Comparison of ENCODE assay signal across 22 mouse cellular contexts in genomic region chr19:37088043-37088748, GRCm38 (mm10).
"Had no signal": no experiment of that assay in that cellular context is flagged by ENCODE, and none has a peak within 500 bp of the region (broad histone marks: within the 10 kb centered on the region; RNA-seq: fewer than 3 reads in every experiment).

No protein-coding gene starts in this region.

- H3K27me3 ChIP-seq: limb, embryonic 12.5 days; limb, embryonic 15.5 days; midbrain, embryonic 12.5 days; neural tube, embryonic 12.5 days; stomach, embryonic 15.5 days had no signal

- H3K27ac ChIP-seq: kidney, postnatal 0 days; limb, embryonic 12.5 days; limb, embryonic 15.5 days; liver, embryonic 14.5 days; macrophage; midbrain, embryonic 12.5 days; neural tube, embryonic 12.5 days; stomach, embryonic 15.5 days had no signal

- H3K9ac ChIP-seq: limb, embryonic 12.5 days; limb, embryonic 15.5 days; liver, embryonic 14.5 days; liver, postnatal 0 days; lung, embryonic 14.5 days; midbrain, embryonic 12.5 days; neural tube, embryonic 12.5 days; stomach, embryonic 15.5 days had no signal

- H3K4me1 ChIP-seq: limb, embryonic 12.5 days; limb, embryonic 15.5 days; stomach, embryonic 15.5 days had no signal

- H3K4me3 ChIP-seq: limb, embryonic 12.5 days; limb, embryonic 15.5 days; midbrain, embryonic 12.5 days; myocyte; neural tube, embryonic 12.5 days; stomach, embryonic 15.5 days had no signal

- H3K36me3 ChIP-seq: limb, embryonic 12.5 days; limb, embryonic 15.5 days; midbrain, embryonic 12.5 days; neural tube, embryonic 12.5 days; stomach, embryonic 15.5 days had no signal

- H3K4me2 ChIP-seq: limb, embryonic 12.5 days; limb, embryonic 15.5 days; liver, embryonic 11.5 days; lung, embryonic 14.5 days; midbrain, embryonic 12.5 days; neural tube, embryonic 12.5 days; stomach, embryonic 15.5 days had no signal

- ATAC-seq: liver, postnatal 0 days; lung, postnatal 0 days; midbrain, embryonic 16.5 days had no signal

- H3K9me3 ChIP-seq: limb, embryonic 12.5 days; limb, embryonic 15.5 days; midbrain, embryonic 12.5 days; neural tube, embryonic 12.5 days; stomach, embryonic 15.5 days had no signal

- DNase-seq: kidney, postnatal 25 days; left cerebral cortex, postnatal 4 days; liver, postnatal 0 days; lung, embryonic 14.5 days; retina, postnatal 1 day; right cerebral cortex, postnatal 25 days; spleen, adult 18-20 months; thymus, adult 2 months; thymus, postnatal 14 days; thymus, postnatal 4 days had no signal
